Mouse (Mus musculus): ENCODE measurements around the gene Pus10.

Gene Pus10

DNA sequence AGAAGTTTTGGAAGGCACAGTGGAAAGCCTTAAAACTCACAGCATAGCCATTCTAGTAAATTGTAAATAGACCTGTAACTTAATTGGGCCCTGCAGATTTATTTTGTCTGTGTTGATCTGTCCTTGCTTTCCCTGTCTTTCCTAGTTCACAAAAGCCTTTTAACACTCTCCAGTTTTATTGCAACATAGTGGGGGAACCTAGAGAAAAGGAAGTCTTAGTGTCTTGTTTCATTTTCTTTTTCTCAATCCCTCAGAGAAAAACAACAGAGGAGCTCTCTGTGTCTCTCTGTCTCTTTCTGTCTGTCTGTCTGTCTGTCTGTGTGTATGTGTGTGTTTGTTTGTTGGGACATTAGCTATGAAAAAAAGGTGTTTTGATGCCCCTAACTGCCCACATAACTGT is 30.4 kb downstream of the Pus10 start:
- peak; percentile 44 for DNase-seq (ENCODE audit: low read depth)

DNA sequence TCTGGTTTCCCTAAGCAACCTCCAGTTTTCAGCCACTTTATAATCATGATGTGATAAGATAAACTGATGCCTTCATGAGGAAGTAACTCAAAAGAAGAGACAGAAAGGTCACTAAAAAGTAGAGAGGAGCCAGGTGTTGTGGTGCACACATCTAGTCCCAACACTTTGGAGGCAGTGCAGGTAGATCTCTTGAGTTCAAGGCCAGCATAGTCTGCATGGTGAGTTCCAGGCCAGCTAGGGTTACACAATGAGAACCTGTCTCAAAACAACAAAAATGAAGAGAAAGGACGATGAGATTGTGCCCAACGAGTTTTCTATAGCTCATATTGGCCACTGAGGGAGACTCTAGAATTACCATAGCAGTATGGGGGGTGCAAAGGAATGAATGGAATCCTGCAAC is 33.1 kb downstream of the Pus10 start:
- no peak for DNase-seq (ENCODE audit: low read depth)

DNA sequence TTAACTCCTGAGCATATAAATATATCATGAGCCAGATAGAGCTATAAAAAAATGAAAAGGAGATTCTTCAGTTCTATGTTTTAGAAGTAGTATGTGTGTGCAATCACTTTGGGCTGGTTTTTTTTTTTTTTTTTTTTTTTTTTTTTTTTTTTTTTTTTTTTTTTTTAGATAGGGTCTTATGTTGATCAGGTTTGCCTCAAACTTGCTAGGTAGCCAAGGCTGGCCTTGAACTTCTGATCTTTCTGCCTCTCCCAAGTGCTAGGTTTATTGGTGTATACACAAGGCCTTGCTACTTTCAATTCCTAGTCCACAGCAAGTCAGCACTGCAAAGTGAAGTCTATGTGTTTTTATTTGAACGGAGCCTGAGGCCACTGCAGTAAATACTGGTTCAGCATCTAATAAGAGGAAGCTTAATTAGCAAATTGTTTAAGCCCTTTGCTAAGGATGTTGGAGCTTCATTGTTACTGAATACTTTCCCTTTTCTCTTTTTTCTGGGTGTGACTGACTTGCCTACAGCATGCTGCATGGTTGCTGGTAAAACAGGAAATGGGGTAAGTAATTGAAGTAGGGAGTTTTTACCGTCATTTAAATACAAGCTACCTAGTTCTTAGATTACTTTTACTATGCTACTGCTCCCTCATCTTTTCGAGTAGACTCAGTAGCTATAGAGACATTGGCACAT is 34.1 kb downstream of the Pus10 start:
- peak; percentile 23 for DNase-seq (ENCODE audit: low read depth)

DNA sequence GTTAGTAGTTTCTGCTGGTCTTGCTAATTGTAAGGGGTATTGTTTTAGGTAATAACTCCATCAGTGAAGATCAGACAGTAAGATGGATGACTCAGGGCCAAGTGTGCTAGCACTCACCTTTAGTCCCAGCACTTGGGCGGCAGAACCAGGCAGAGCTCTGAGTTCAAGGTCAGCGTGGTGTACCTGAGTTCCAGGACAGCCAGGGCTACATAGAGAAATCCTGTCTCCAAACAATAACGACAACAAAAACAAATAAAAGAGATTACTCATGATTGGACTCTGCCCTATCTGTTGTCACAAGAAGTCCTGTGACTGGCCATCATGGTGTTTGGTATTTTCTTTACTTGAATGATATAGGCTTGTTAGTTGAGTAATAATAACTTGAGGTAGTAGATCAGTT is 36.4 kb downstream of the Pus10 start:
- no peak for DNase-seq (ENCODE audit: low read depth)

DNA sequence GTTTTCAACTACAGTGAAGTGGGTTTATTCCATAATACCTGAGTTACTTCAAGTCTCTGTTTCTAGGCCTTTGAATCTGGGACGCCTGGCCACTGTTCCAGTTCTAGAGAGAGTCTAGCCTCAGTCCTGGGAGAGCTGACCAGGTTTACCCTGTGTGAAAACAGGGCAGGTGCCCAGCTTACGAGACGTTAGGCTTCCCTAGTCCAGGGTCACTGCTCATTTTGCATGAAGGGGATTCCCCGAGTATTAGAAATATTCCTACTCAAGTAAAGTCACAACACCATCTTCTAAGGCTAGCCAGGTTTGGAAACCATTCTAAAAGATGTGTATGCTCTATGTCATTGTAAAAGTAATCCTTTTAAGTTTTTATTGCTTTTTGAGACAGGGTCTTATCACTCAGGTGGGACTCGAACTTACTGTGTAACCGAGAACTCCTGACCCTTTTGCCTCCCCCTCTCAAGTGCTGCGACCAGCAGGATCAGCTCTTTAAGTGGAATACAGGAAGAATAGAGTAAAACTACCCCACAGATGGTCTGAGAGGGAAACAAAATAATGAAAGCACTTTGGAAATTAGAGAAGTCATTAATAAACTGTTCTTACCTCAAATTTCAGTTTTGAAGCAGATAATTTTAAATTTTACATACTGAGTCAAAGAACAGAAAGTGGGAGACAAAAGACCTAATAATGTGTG is 39.3 kb downstream of the Pus10 start:
- DNase-seq (ENCODE audit: low read depth) = no peak

DNA sequence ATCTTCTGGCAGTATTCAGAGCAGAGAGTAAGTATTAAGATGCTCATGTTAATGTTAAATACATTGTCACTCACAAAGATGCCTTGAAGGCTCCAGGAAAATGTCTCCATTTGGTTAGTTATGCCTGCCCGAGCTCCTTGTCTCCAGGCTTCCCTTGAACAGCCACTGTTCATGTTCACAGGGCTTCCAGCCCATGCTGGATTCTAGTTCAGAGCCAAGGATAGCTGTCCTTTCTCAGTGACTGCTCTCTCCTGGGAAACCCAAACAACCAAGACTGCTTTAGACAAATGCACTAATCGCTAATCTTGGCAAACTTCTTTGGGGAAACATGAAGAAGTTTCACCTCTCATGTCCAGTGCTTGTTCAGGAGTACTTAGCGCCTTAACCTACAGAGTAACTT is 46.8 kb downstream of the Pus10 start:
- DNase-seq (ENCODE audit: low read depth) = no peak

DNA sequence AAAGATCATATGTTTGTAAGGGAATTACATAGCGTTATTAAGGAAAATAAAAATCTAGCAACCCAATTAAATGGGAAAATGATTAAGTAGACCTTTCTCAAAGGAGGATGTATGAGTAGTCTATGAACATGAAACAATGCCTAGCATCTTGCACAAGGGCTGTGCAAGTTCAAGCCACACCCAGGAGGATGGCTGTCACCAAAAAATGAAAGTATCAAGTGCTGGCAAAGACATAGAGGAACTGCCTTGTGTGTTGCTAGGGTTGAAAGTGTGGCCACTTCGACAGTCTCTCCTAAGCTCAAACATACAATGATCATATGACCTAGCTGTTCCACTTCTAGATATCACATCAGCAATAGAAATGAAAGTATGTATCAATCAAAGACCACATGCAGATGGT is 53.4 kb downstream of the Pus10 start:
- DNase-seq (ENCODE audit: low read depth) = no peak

DNA sequence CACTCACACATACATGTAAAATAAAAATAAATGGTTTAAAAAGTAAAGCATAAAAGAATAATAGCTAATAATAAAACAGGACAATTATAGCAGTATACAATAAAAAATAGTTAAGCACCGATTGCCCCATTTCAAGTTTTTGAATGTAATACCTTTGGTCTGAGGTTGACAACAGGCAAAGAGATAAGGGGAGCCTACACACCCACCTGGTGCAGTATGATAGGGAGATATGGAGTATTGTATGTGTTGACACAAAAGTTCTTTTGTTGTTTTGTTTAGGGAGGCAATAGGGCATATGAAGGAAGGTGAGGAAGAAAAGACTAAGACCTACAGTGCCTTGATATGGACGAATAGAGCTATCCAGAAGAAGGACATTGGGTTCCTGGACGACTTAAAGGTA is 54.4 kb downstream of the Pus10 start:
- DNase-seq (ENCODE audit: low read depth) = no peak

DNA sequence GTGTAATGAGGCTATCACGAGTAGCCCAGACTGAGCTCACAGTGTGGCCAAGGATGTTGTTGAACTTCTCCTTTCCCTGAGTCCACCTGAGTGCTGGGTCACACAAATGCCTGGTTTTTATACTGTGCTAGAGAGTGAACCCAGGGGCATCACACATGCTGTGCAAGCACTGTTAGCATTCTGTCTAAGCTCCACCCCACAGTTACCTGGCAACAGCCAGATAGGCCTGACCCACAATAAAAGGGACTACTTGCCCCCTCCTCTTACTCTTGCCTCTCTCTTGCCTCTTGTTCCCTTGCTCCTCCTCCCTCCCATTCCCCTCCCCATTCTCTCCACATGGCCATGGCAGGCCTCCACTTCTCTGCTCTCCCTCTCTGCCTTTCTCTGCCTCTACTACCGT is 56.9 kb downstream of the Pus10 start:
- DNase-seq (ENCODE audit: low read depth) = no peak

DNA sequence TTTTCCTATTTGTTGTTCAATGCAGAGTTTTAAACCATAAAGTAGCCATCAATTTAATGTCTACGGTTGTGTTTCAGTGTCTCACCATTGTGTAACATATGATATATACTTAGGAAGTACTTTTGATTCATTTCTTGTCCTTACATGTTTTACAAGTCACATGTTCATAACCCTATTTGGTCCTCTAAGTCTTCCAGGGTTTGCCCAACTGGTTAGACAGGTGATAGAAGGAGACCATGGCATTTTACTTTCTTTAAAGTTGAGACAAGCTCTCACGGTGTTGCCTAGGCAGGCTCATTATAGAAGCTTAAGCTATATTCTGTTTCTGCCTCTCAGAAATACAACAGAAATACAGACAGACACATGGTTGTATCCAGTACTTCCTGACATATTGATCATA is 60.4 kb downstream of the Pus10 start:
- DNase-seq (ENCODE audit: low read depth) = no peak

DNA sequence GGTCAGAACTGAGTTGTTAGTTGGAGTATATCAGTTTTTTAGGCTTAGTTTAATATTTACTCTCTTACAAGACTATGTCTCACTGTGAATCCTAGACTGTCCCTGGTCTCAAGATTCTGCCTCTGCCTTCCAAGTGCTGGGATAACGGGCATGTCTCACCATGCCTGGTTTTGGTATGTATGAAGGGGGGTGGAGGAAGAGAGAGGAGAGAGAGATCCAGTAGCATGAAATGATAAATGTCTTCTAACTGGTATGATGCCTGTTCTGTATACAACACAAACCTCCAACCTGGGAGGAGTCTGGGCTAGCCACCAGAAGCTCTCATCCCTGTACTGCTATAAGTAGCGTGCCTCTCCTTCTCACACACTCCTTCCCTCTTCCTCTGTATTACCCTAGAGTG is 61.0 kb downstream of the Pus10 start:
- no peak for DNase-seq (ENCODE audit: low read depth)

DNA sequence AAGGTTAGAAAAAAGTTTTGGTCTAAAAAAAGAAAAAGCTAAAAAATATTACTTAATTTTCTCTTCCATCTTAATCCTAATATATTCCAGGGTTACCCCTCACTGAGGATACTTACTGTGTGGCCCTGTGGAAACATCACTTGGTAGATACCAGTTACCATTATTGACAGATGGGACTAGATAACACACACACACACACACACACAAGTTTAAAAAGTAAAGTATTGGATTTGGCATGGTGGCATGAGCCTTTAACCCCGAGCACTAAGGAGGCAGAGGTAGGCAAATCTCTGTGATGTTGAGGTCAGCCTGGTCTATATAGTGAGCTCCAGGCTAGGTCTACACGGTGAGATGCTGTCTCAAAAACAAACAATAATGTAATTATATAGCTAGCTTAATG is 62.7 kb downstream of the Pus10 start:
- DNase-seq (ENCODE audit: low read depth) = no peak

DNA sequence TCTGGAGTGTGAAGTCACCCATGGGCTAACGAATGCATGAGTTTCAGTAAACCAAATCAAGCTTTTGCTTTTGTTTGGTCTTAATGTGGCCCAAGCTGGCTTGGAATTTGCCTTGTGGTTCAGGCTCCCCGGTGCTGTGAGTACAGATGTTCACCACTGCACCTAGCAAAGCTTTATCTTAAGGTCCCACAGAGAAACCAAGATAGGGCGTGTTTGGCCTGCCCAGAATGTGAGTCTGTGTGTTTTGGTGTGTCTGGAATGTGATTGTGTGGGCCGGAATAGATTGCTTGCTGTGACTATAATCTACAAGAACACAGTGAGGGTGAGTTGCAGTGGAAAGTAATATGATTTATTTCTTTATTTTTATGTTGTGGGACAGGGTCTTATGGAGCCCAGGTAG is 64.6 kb downstream of the Pus10 start:
- DNase-seq (ENCODE audit: low read depth) = no peak

DNA sequence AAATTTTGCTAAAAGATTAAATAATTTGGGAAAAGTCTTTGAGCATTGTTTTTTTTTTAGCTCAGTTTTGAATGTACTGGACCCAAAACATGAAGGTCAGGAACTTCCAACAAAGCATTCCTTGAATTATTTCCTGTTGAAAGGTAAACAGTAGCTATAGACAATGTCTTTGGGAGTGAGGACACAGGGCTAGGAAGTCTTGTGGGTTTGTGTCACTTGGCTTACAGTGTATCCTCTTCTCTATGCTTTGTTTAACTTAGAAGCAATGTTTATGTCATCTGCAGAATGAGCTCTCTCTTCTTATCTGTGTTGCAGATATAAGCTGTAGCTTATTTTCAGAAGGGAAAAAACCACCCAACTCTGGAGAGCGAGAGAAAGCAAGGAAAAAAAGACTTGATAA is 67.4 kb downstream of the Pus10 start:
- no peak for DNase-seq (ENCODE audit: low read depth)

DNA sequence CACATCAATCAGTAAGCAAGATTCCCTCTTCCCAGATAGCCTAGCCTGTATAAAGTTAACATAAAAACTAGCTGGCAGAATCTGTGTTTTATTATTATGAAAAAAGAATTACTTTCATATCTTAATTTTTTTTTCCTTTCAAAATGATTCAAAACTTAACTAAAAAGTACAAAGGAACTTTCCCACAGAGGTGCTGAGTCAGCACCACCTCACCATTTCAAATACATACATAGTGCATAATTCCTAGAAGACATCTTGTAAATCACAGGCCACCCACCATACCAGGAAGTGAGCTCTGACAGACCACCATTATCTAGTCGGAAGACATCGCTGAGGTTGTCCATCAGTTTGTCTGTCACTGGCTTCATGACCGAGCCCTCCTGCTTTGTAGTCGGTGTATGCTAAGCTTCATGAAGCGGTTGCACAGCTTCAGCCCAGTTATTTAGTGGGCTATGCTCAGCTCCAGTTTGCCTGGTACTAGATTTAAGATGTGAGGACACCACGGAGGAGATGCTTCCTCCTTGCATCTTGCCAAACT is 69.3 kb downstream of the Pus10 start:
- DNase-seq (ENCODE audit: low read depth) = no peak

DNA sequence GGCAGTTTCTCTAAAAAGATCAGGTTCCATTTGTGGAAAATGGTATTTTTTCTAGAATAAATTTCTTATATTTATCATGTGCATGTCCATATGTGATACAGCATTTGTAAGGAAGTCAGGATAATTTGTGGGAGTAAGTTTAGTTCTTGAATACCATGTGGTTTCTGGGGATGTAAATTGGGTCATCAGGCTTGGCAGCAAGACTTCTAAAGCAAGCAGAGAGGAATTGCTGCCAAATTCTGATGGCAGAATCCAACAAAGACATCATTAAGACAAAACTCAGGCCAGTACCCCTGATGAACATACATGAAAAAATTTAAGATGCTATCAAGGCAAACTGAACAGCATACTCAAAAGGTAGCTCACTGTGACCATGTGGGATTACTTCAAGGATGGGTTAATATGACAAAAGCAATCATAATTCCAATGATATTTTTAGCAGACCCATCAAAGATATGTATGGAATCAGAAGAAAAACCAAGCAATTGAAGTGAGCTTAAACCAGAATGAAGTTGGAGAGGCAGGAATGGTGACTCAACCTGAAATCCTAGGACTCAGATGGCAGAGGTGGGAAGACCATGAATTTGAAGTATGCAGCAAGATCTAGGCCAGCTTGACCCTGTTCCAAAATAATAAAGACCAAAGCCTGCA is 70.5 kb downstream of the Pus10 start:
- no peak for DNase-seq (ENCODE audit: low read depth)

DNA sequence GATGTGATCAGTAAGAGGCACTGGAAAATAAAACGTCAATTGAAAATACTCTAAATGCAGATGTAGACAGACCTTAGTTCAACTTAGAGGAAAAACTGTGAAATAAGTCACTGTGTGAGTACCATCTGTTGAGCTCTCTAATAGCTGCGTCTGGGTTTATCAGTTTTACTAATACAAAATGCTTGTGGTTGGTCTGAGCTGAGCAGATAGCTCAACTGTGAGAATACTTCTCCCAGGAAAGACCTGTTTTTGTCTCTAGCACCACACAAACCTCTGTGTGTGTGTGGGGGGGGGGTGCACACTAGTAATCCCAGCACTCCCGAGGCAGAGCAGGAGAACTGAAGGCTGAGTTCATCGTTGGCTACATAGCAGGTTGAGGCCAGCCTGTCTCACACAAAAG is 75.4 kb downstream of the Pus10 start:
- DNase-seq (ENCODE audit: low read depth) = no peak

DNA sequence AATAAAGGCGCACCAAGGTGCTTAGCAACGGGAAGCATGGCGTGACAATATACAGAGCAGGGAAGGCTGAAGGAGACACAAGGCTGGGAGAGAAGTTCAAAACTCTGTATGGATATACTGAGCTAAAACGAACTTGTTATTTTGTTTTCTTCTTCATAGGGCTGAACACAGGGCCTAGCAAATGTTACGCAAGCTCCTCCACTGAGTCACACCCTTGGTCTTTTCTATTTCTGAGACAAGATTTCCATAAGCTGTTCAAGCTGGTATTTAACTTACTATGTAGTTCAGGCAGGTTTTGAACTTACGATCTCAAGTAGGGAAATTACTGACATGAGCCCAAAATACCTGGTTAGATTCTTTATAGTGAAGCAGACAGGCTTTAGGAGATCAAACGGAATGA is 75.9 kb downstream of the Pus10 start:
- DNase-seq (ENCODE audit: low read depth) = peak; percentile 63

DNA sequence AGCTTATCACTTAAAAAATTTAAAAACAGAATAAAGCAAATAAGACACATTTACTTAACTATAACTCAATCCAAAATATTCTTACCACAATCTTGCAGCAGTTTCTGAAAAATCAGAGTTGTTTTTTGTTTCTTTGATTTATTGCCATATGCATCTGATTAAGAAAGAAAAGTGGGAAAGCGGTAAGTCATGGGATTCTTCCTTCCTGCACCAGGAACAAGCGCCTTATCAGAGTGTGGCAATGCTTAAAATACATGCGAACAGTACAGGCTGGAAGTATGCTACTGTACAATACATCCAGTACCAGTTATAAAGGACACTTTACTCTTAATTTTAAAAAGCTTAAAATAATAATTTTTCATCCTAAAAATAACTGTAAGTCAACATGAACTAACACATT is 78.9 kb downstream of the Pus10 start:
- no peak for DNase-seq (ENCODE audit: low read depth)

DNA sequence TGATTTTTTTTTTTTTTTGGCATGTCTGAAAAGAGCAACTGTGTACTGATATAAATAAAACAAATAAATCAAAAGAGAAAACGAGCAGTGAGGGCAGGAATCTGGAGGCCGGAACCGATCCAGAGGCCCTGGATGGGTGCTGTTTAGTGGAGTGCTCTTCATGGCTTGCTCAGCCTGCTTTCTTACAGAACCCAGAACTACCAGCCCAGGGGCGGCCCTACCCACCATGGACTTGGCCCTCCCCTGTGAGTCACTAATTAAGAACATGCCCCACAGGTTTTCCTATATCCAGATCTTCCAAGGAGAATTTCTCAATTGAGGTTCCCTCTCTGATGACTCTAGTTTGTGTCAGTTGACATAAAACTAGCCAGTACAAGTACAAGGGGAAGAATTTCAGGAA is 80.6 kb downstream of the Pus10 start:
- DNase-seq (ENCODE audit: low read depth) = no peak

DNA sequence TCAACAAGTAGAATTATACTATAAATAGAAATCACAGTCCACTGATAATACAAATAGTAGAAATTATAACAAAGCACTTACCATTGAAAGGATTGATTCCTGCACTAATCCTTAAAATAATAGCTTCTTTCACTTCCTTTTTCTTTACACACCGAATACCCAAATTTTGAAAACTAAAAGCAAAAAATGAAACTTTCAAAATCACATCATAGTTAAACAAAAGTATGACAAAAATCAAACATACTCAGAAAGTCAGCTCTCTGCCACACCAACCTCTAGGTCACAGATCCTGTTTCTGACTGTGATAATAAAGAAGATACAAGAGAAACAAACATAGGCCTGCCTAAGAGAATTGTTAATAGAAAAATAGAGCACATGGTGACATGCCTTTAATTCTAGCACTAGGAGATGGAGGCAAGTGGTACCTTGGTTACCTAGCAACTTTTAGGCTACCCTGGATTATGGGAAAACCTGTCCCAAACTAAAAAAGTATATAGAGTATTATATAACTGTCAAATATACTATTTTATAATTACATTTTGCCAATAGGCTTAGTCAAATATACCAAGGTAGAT is 87.7 kb downstream of the Pus10 start:
- no peak for DNase-seq (ENCODE audit: low read depth)

DNA sequence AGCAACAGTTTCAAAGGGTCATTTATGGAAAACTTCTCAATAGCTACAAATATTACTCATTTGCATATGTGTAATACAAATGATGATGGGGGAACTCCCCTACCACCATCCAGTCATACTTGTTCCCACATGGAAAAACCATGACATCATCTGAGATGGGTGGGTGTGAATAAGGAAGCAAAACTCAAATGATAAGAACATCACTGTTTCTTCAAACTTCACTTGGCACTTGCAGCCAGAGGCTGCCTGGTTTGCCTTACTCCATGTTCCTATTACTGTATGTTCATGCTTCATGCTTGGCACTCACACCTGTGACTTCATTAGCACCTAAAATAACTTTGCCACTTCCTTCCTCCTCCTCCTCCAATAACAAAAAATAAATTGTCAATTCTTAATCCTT is 88.9 kb downstream of the Pus10 start:
- peak; percentile 30 for DNase-seq (ENCODE audit: low read depth)

DNA sequence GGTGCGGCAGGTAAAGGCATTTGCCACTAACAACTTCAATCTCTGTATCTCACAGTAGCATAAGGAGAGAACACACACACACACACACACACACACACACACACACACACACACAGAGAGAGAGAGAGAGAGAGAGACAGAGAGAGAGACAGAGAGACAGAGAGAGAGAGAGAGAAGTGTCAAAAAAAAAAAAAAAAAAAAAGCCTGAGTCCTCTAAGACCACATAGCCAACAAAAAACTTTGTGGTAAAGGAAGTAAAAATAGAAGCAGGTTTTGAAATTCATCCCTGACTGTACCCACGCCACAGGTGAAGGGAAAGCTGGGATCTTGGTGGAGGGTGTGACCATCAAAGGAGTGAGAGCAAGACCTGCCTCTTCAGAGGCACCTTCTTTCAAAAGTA is 92.7 kb downstream of the Pus10 start:
- DNase-seq (ENCODE audit: low read depth) = no peak
